Mouse (Mus musculus) thymus, postnatal 25 days (tissue): ENCODE data around the gene Tom1l2.

Experiments
- DNase-seq: peaks from one replicate; pipeline ENCODE4 v3.0.0; 2022

The Tom1l2 gene

DNA sequence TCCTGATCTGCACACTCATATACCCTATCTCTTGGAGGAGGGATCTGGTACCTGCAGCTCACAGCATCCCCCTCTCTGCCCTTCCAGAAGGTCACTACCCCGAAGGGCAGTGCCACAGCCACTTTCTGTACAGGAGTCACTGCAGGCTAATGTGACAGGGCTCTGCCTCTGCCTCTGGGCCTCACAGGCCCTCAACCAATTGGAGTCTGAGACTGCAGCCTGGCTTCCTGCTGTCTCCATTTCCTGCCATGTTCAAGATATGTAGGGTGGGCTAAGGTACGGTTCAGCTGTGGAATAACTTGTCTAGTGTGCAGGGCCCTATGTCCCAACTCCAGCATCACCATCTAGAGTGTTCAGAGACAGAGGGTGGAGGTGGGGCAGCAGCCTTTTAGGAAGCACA, 95.0 kb downstream of the Tom1l2 start:
- no peak for DNase-seq

DNA sequence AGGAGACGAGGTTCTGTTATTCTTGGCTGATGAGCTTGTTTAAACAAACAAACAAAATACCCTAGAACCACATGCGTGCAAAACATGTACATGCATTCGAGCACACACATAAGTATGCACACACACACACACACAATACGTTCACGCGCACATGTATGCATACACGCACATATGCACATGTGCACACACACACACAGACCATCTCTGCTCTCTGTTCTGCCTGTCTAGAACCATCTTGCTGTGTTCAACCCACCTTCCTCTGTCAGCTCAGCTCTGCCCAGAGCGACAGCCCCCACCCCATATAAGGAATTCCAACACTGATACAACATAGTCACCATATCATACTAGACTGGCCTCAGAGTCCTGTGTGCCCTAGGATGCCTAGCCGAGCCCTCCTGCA, 96.0 kb downstream of the Tom1l2 start:
- DNase-seq, result no peak

DNA sequence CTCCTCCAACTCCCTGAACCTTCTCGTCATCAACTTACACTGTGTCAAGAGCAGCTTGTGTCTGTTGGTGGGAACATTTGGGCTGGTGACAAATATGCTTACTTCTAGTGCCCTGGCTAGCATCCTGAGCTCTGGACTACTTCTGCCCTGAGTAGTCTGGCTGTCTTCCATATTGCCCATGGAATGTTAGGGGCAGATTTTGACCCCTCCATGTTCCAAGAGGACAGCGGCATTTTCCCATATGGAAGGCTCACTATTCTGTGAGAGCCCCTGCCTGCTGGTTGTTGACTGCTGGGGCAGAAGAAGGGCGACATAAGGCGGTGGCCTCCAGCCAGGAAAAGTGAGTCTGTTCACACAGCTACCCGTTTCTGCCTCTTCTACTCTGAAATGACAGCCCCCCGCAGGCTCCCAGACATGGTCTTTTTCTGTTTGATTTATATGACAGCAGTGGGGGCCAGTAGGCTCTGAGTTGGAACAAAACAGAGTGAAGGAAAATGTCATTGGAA, 96.5 kb downstream of the Tom1l2 start:
- DNase-seq, result no peak

DNA sequence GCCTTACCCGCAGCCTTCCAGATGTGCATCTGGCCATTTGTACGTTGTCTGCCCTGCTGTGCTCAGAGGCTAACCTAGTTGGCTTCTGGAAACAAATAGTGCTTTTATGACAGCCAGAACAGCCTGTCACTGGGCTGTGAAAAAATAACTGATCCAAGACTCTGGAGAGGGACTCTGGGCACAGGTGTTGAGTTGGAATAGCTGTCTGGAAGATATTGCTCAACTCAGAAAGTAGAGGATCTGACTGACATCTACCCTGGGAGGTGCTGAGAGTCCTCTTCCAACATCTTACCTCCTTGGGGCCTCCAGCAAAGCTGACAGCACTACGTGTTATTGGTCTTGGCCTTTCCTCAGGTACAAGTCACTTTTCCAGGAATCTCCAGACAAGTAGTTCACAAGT, 97.1 kb downstream of the Tom1l2 start:
- DNase-seq, result no peak

DNA sequence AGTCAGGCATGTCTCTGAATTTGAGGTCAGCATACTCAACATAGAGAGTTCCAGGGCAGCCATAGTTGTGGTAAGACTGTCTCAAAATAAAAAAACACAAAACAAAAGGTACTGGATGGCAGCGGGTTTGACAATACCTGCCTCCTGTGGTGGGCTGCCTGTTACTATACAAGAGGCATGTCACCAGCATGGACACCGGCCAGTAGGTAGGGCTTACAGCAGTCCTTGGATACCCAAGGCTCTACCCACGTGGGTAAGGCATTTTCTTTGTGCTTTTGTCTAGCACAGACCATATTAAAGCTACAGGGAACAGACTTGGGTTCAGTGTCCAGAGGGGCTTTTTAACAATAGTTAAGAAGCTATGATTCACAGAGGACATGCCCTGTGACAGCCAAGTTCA, 97.5 kb downstream of the Tom1l2 start:
- DNase-seq, result no peak

DNA sequence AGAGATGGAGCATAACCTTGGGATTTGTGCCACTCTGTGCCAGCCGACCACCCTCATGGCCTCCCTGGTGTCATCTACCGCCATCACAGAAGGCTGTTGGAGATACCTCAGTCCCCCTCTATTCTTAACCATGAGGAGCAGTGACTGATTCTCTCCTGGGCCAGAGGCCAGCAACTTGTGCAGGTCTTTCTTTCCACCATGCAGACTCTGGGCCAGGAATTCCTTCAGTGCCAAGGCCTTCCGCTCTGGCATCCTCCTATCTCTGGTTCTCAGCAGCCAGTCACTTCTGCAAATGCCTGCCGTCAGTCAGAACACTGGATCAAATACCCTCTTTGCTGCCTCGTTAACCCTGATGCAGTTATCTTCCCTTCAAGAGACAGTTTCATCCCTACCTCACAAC, 98.4 kb downstream of the Tom1l2 start:
- DNase-seq, result no peak

DNA sequence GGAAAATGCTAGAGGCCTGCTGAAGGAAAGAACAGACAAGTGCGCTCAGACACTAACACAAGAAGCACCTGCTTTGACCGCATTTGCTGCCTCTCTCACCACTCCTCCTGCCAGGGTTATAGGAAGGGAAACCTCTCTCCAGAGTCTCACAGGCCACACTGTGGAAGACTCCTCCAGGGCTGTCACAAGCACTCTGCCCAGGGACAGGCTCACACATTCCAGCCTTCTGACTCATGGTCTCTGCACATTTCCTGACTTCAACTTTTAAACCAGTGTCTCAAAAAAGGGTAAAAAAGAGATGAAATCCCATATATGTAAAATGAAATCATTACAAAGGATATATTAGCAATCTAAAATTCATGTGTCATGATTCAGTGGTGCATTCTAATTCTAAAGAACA, 99.2 kb downstream of the Tom1l2 start:
- no peak for DNase-seq

DNA sequence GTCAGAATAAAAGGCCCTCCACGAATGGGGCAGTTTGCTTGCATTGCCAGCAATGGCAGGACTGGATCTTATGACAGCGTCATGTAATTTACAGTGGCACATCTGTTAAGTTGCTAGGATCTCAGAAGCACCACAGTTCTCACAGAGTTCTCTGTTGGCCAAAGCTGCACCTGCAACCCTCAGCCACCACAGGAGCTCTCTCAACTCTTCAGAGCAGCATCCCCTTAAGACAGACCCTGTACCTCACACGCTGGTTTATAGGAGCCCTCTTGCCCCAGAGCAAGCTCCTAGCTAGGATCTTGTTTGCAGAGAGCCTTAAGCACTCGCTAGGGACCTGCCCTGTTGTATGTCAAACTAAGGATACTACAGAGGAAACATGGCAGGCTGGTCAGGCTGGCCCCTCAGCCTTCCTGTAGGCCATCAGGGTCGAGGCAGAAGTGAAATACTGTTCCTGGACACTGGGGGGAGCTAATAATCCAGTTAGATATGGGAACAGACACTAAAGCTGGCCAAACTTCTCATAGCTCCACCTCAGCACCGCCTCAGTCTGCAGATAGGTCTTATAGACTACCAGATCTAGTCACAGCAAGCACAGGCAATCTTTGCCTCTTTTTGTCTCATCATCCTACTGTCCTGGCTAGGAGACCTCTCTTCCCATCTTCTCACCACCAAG, 101.6 kb downstream of the Tom1l2 start:
- peak; percentile 81 for DNase-seq

DNA sequence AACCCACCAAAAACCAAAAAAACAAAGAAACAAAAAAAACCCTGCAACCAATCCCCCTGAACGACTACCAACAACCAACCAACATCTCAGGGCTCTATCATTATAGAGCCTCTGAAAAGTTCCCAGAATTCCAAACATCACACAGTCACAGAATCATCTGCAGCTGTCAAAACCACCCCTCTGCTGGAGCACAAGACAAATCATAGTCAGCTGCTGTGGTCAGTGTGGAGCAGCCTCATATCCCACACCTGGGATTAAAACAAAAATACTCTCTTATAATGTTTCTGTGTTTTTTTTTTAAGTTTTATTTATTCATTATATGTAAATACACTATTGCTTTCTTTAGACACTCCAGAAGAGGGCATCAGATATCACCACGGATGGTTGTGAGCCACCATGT, 102.8 kb downstream of the Tom1l2 start:
- DNase-seq, result no peak

DNA sequence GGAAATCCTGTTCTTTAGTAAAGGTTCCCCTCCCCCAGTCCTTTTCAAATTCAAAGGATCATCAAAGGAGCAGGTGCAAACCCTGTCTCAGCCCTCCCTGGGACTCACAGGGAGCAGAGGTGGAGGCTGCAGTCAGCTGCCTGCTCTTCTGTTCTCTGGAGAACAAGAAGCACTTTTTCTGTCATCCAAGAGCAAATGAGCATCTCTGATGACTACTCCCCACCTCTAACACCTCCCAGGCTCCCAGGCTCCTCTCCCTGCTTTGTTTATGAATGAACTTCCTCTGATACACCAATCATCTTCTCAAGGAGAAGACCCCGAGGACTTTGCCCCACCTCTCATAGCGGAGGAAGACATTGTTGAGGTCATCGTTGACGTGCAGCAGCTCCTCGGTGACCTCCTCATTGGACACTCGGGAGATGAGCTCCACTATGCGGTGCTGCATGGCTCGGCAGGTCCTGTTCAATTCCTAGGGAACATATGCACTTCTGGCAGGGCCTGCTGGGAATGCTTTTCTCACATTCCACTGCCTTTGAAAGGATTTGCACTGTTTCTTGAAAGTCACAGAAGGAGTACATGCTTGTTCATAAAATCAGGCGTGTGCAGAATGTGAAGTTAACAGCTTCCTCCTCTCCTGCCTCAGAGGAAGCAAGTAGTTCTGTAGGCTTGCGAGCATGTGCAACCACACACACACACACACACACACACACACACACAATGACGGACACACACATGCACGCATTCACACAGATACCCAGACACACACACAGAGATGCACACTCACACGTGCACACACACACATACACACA, 103.9 kb downstream of the Tom1l2 start:
- DNase-seq, result peak; percentile 67

DNA sequence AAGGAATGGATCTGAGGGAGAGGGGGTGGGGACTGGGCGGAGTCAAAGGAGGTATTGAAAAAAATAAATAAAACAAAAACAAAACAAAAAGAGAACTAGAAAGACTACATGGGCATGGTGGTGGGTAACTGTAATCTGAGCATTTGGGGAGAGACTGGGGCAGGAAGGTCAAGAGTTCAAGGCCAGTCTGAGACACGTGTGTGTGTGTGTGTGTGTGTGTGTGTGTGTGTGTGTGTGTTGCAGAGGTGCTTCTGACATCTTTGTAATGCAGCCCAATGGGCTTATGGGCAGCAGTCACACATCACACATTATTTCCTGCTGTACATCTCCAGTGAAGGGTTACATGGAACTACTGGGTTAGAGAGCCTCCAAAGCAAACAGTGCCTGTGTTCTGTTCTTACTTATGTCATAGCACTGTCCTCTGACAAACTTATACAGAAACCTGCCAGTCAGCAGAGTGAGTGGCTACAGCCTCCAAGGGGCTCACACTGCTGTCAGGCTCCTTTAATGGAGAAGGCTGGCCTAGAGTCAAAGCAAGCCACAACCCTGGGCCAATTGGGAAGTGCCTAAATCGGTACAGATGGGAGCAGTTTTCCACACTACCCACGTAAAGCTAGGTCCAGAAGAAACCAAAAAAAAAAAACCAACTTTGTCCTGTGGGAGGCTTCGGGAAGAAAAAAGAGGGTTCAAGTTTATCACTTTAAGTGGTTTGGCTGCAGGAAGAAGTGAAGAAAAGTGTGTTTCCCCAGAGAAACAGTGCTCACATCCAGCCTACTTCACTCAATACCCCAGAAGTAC, 104.8 kb downstream of the Tom1l2 start:
- no peak for DNase-seq

DNA sequence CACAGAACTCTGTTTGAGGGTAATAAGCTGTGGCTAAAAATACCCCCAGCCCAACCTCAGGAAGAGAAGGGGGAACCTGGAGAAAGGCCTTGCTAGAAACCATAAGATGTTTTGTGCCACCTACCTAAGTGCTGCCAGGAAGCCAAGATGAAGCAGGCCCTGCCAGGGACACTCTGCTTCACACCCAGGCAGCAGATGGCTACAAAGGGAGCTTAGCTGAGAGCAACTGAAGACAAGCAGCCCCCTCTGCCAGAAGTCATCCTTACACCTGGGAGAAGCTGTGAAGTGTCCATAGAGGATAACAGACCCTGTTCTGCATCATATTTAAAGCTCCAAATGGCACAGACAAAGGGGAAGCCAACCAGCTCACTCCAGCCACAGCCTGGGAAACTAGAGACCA, 106.6 kb downstream of the Tom1l2 start:
- DNase-seq, result no peak

DNA sequence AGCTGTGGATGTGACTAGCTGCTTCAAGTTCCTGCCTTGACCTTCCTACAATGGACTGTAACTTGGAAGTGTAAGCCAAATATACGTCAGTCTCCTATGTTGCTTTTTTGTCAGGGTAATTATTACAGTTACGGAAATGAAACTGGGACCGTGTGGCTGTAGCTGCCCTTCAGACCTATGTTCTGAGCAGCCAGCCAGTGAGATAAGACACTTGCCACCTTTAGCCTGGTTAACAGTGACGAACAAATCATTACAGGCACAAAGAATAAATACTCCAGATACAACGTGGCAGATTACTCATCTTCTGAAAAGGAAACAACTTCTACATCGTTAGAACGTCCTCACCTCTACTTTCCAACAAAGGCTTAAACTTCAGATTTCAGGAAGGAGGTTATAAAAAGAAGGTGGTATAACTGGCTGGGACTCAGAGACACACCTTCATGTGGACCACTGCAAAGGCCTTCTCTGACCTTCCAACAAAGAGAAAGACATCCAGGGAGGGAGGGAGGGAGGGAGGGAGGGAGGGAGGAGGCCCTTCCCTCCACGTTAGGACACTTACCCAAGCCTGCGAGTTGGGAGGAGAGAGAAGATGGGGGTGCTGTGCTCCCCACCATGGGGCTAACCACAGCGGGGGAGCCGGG, 108.1 kb downstream of the Tom1l2 start:
- DNase-seq, result no peak

DNA sequence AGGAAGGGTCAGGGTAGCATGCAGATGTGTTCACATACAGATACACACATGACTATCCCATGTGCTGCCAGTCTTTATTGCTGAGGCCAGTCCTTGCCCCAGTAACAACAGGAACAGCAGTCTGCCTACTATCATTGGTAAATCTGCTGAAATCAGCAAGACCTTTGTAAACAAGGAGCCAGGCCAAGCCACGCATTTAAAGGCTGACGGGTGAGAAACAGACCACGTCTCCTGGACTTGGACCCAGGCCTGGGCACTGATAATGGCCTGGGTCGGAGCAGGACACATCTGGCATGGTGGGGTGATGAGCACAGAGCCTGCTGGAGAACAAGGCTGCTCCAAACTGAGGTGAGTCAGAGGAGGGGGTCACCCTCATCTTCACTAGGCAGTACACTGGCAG, 112.2 kb downstream of the Tom1l2 start:
- DNase-seq, result no peak

DNA sequence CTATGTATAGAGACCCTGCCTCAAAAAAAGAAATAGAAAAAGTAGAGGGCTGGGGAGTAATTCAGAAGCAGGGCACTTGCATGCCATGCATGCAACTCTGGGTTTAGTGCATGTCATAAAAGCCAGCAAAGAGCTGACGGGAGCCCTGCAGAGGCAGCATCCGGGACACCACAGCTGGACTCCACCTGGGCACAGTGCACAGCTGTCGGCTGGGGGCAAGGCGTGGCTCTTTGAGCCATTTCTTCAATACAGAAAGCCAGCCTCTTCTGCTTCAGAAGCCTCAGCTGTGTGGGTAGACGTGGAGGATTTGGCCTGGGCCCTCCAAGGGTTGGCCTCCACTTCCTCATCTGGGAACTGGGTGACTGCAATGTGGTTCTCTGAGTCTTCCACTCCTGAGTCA, 117.4 kb downstream of the Tom1l2 start:
- DNase-seq, result peak; percentile 78

DNA sequence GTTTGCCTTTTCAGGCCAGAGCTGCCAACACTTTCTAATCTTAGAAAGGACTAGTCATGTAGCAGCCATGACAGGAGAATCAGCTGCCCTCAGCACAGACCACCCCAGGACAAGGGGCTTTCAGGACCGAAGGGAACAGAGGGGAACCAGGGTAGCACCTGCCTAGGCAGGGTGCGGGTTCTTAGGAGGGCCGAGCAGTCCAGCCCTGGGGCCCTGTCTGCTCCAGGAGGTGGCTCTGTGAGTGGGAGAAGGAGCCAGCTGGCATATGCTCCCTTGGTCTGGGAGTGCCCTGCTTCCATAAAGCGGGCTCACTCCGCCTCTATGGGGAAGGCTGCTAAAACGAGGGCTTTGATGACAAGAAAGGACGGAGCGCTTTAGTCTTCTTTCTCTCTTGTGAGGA, 119.5 kb downstream of the Tom1l2 start:
- DNase-seq, result no peak

DNA sequence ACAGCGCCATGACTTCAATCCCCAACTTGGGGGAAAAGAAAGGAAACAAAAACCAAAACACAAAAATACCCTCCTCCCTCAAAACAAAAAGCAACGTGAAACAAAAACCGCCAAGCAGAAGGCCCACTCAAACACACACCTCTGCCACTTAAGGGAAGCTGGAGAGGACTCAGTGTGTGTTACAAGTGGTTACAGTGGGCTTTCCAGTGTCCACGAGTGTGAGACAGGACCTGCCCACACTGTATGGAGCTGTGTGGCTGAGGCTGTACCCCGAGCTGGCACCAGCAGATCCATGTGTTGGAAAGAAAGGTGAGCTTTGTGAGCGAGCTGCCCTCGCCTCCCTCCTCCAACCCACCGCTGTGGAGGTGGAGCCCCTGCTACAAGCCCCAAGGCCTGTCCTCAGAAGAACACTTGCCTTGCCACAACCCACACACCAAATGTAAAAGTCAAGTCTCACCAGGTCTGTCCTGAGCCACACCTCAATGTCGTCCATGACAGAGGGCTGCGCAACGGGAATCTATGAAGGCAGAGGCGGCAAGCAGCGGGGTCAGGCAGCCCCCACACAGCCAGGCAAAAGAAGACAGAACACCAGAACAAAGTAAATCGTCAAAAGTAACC, 120.2 kb downstream of the Tom1l2 start:
- peak; percentile 74 for DNase-seq

DNA sequence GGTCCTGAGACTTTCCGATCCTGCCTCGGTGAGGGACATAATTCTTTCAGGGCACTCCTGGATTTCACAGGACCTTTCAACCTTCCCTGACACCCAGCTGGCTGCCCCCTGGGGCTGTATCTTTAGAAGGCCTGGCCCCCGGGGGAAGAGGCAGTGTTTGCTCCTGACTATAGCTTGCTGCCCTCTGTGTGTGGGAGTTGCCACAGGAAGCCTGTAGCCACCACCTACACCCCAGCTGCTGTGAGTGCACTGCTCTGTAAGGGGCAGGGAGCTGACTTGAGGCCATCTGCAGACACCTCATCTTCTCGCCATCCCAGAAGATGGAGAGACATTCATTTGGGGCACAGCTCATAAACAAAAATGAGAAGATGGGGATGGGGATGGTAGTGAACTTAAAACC, 120.8 kb downstream of the Tom1l2 start:
- peak; percentile 73 for DNase-seq

DNA sequence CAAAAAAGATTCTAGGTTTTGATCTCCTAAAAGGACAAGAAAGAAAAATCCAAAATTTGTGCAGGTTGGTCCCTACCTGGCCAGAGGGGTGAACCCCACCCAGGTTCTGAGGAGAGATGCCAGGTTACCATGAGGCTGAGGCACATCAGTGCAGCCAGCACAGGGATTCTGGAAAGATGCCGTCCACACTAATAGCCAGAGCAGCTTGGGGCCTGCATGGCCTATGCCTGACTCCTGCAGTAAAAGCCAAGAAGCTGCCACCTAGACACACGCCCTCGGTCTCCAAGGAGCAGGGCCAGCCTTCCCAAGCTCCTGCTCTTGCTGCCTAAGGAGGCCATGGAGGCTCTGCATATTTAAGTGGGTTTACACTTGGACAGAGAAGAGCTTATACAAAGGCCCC, 121.4 kb downstream of the Tom1l2 start:
- DNase-seq, result no peak

DNA sequence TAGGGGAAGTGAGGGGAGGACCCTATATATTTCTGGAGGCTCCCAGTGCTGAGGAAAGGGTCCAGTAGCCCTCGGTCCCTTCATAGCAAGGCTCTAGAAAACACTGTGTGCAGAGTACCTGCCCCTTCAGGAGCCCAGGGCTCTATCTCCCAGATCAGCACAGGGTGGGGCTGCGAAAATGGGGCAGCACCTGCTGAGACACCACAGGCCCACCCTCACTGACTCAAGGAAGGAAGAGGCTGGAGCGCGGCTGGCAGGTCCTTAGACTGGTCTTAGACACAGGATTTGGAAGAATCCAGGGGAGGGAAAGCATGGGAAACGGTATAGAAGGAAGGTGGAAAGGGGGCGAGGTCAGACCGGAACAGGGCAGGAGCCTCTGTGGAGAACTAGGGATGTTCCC, 122.2 kb downstream of the Tom1l2 start:
- peak; percentile 69 for DNase-seq

DNA sequence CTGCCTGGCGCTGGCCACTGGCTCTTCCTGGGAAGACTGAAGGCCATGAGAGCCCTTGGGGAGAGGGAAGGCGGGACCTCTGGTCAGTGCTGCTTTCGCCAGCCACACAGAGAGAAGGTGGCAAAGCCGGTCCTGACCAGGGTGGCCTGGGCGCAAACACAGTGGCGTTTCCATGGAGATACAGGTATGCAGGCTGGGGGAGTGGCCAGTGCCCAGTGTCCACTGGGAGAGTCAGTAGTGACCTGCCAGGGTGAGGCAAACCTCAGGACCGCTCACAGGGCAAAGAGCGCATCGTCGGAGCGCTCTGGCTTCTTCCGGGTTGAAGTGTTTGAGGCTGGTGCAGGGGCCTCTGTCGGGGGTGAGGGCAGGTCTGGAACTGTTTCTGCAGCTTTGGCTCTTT, 122.9 kb downstream of the Tom1l2 start:
- no peak for DNase-seq

DNA sequence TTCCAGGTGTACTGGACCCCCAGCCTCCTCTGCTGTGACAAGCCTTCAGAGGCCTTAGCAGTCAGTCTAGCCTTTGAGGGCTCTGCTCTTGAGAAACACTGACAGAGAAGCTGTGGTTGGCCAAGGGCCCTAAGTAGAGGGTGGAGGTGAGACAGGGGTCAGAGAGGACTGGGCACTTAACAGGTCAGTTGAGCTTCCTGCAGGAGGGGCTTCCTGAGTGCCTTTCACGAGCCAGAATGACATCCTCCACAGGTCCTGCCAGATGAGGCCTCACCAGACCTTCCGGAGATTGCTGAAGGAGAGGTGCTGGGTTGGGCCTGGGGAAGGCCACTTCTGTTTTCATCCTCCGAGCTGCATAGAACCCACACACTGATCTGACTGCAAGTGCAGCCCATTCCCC, 124.2 kb downstream of the Tom1l2 start:
- no peak for DNase-seq

DNA sequence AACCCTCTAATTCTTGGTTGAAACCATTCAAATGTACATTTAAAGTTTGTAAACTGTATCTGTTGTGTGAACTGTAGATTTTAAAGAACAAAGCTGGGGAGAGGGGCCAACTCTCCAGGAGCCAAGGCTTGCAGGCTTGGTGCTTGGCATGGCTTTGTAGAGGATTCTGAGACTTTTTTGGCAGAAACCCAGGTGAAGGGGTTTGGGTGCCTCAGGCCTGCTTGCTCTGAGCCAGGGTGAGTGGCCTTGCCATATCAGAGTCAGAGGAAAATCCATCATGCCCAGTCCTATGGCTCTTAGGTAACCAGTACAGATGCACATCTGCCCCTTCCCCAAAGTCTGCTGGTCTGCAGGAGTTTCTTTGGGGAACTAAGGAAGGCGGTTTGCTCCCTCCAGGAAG, 126.8 kb downstream of the Tom1l2 start:
- DNase-seq, result no peak
